Mouse (Mus musculus) forebrain, embryonic 14.5 days (tissue): ENCODE measurements around the gene Gm6408. TPM values are rescaled to one million over a fixed set of nuclear protein-coding genes. Genes with fewer than 3 reads are reported as not detected.
"Not testable (repeated sequence)": the region's sequence is repeated elsewhere in the genome, so short reads cannot be mapped to it uniquely, and the experiment has no call there.

Experiments used
- ATAC-seq: fragments of 200-750 bp; cut with Nextera tagmentation; 2 replicates; pipeline ENCODE4 v1.8.0; 2017; ENCODE audit warnings: mild to moderate bottlenecking, moderate library complexity
- DNase-seq: peaks from one replicate; pipeline ENCODE4 v3.0.0-alpha.2; 2015; ENCODE audit warnings: low spot score
- H3K27ac ChIP-seq: fragments of 300-500 bp; sonication (generic); 2 replicates; pipeline ENCODE4 v1.5.1; 2014; ENCODE audit warnings: low read depth, mild to moderate bottlenecking, control low read depth, low read length, moderate library complexity
- H3K27me3 ChIP-seq: fragments of 300-500 bp; sonication (generic); replicated peaks from 2 replicates; pipeline ENCODE4 v1.6.1; 2014; ENCODE audit warnings: low read length, control low read depth, mixed read lengths; ENCODE audit not compliant: control insufficient read depth, insufficient read depth
- H3K36me3 ChIP-seq: fragments of 300-500 bp; sonication (generic); 2 replicates; pipeline ENCODE4 v1.6.1; 2014; ENCODE audit warnings: low read length, control low read depth; ENCODE audit not compliant: control insufficient read depth, insufficient read depth
- H3K4me1 ChIP-seq: fragments of 300-500 bp; sonication (generic); 2 replicates; pipeline ENCODE4 v1.6.1; 2014; ENCODE audit warnings: antibody characterized with exemption, low read length, control low read depth; ENCODE audit not compliant: control insufficient read depth, insufficient read depth
- H3K4me2 ChIP-seq: fragments of 300-500 bp; sonication (generic); 2 replicates; pipeline ENCODE4 v1.6.1; 2014; ENCODE audit warnings: mild to moderate bottlenecking, control low read depth, low read length
- H3K4me3 ChIP-seq: fragments of 300-500 bp; sonication (generic); 2 replicates; pipeline ENCODE4 v1.5.1; 2014; ENCODE audit warnings: low read depth, low read length, control low read depth
- H3K9ac ChIP-seq: fragments of 300-500 bp; sonication (generic); 2 replicates; pipeline ENCODE4 v1.6.1; 2014; ENCODE audit warnings: mild to moderate bottlenecking, low read length, control low read depth, moderate library complexity
- H3K9me3 ChIP-seq: fragments of 300-500 bp; sonication (generic); replicated peaks from 2 replicates; pipeline ENCODE4 v1.6.1; 2016; ENCODE audit warnings: low read length, control low read depth, mixed read lengths; ENCODE audit not compliant: control insufficient read depth
- WGBS: fragments of 180-500 bp; shearing (Covaris S2); extraction: QIAGEN DNeasy Blood & Tissue Kit; methylation state at CpG from one replicate; pipeline ENCODE4 v1.1.7; 2014; 5-methylcytosine and 5-hydroxymethylcytosine counted together
- polyA plus RNA-seq: library from polyadenylated mRNA; unstranded; fragments of >200 nt; fragmentation: Nextera tagmentation; extraction: Ambion mirVana; gene quantifications from 2 replicates; pipeline ENCODE4 v1.2.1, GENCODE M21; 2014

Gm6408 gene
- polyA plus RNA-seq, 1 experiment from 2014 or later: not detected

GRCm38 (mm10) chr5:146453556-146453955 lies 28.2 kb upstream of the Gm6408 start:
- DNase-seq: no peak
- no peak overlapping the region for H3K4me3 ChIP-seq
- H3K4me2 ChIP-seq: no peak overlapping the region
- no peaks in the 10 kb centered on the region for H3K4me1 ChIP-seq
- H3K27me3 ChIP-seq: no peaks in the 10 kb centered on the region
- no peak for ATAC-seq
- H3K27ac ChIP-seq: no peak overlapping the region
- no peaks in the 10 kb centered on the region for H3K9me3 ChIP-seq
- WGBS: 93% methylated on average over 6 of the region's 6 CpGs
- H3K9ac ChIP-seq: no peak overlapping the region
- H3K36me3 ChIP-seq: peaks cover 17% of the 10 kb centered on the region; the same call in 1 of the 2 replicates

GRCm38 (mm10) chr5:146461612-146462011 lies 20.2 kb upstream of the Gm6408 start:
- no peak for DNase-seq
- no peak for ATAC-seq
- H3K9me3 ChIP-seq: no peaks in the 10 kb centered on the region
- H3K36me3 ChIP-seq: peaks cover 22% of the 10 kb centered on the region; the same call in 1 of the 2 replicates
- no peaks in the 10 kb centered on the region for H3K4me1 ChIP-seq
- no peak overlapping the region for H3K4me3 ChIP-seq
- H3K9ac ChIP-seq: no peak overlapping the region
- no peak overlapping the region for H3K4me2 ChIP-seq
- 92% methylated on average over 8 of the region's 8 CpGs for WGBS
- H3K27ac ChIP-seq: no peak overlapping the region
- H3K27me3 ChIP-seq: no peaks in the 10 kb centered on the region

GRCm38 (mm10) chr5:146466663-146467062 lies 15.1 kb upstream of the Gm6408 start:
- Histone ChIP-seq H3K27ac (no peak overlapping the region), H3K4me2 (no peak overlapping the region), H3K4me3 (no peak overlapping the region), H3K36me3 (peaks cover 12% of the 10 kb centered on the region), H3K9me3 (no peaks in the 10 kb centered on the region), H3K4me1 (no peaks in the 10 kb centered on the region), H3K27me3 (no peaks in the 10 kb centered on the region), H3K9ac (no peak overlapping the region)
- WGBS: 94% methylated on average over 19 of the region's 19 CpGs
- DNase-seq (no peak), ATAC-seq (no peak)

- ATAC-seq (no peak), DNase-seq (no peak)
- Histone ChIP-seq H3K4me3 (no peak overlapping the region), H3K36me3 (peaks cover 9% of the 10 kb centered on the region), H3K9me3 (no peaks in the 10 kb centered on the region), H3K27ac (no peak overlapping the region), H3K27me3 (no peaks in the 10 kb centered on the region), H3K4me1 (no peaks in the 10 kb centered on the region), H3K9ac (no peak overlapping the region), H3K4me2 (no peak overlapping the region)
- WGBS: 90% methylated on average over 9 of the region's 9 CpGs
These were observed 13.5 kb upstream of the Gm6408 start for GRCm38 (mm10) chr5:146468311-146468710.

- WGBS: 87% methylated on average over 9 of the region's 9 CpGs
These were observed 10.9 kb upstream of the Gm6408 start for GRCm38 (mm10) chr5:146470821-146471220.

GRCm38 (mm10) chr5:146471311-146471710 lies 10.5 kb upstream of the Gm6408 start:
- H3K4me1 ChIP-seq: no peaks in the 10 kb centered on the region
- no peak overlapping the region for H3K4me3 ChIP-seq
- H3K27me3 ChIP-seq: no peaks in the 10 kb centered on the region
- H3K4me2 ChIP-seq: no peak overlapping the region
- 94% methylated on average over 5 of the region's 5 CpGs for WGBS
- no peak overlapping the region for H3K27ac ChIP-seq
- no peaks in the 10 kb centered on the region for H3K9me3 ChIP-seq
- DNase-seq: no peak
- no peak for ATAC-seq
- H3K9ac ChIP-seq: no peak overlapping the region
- H3K36me3 ChIP-seq: peaks cover 9% of the 10 kb centered on the region

More at GRCm38 (mm10) chr5:146470821-146471220, 10.9 kb upstream of the Gm6408 start:
- Histone ChIP-seq H3K4me2 (no peak overlapping the region), H3K4me1 (no peaks in the 10 kb centered on the region), H3K27ac (no peak overlapping the region), H3K9me3 (no peaks in the 10 kb centered on the region), H3K4me3 (no peak overlapping the region), H3K27me3 (no peaks in the 10 kb centered on the region), H3K36me3 (peaks cover 9% of the 10 kb centered on the region), H3K9ac (no peak overlapping the region)
- DNase-seq (no peak), ATAC-seq (no peak)

- no peak overlapping the region for H3K4me2 ChIP-seq
- no peaks in the 10 kb centered on the region for H3K9me3 ChIP-seq
- H3K9ac ChIP-seq: no peak overlapping the region
- ATAC-seq (no peak), DNase-seq (no peak)
- 94% methylated on average over 12 of the region's 12 CpGs for WGBS
- no peaks in the 10 kb centered on the region for H3K4me1 ChIP-seq
- peaks cover 8% of the 10 kb centered on the region for H3K36me3 ChIP-seq
- no peak overlapping the region for H3K4me3 ChIP-seq
- no peak overlapping the region for H3K27ac ChIP-seq
- no peaks in the 10 kb centered on the region for H3K27me3 ChIP-seq
These were observed 9.9 kb upstream of the Gm6408 start for GRCm38 (mm10) chr5:146471821-146472220.

GRCm38 (mm10) chr5:146479564-146479963 lies 2.2 kb upstream of the Gm6408 start:
- WGBS: 14% methylated on average over 4 of the region's 4 CpGs
- H3K27ac ChIP-seq: not testable (repeated sequence)

GRCm38 (mm10) chr5:146488959-146489358 lies 7.2 kb downstream of the Gm6408 start:
- 16% methylated on average over 3 of the region's 4 CpGs for WGBS
- not testable (repeated sequence) for ATAC-seq

More at GRCm38 (mm10) chr5:146479564-146479963, 2.2 kb upstream of the Gm6408 start:
- H3K9me3 ChIP-seq, ATAC-seq, DNase-seq, H3K4me1 ChIP-seq, H3K4me3 ChIP-seq, H3K36me3 ChIP-seq, H3K27me3 ChIP-seq, H3K4me2 ChIP-seq, H3K9ac ChIP-seq: not testable (repeated sequence)

More at GRCm38 (mm10) chr5:146488959-146489358, 7.2 kb downstream of the Gm6408 start:
- H3K9me3 ChIP-seq, H3K9ac ChIP-seq, H3K27ac ChIP-seq, H3K27me3 ChIP-seq, DNase-seq, H3K4me2 ChIP-seq, H3K4me1 ChIP-seq, H3K36me3 ChIP-seq, H3K4me3 ChIP-seq: not testable (repeated sequence)
